Mouse (Mus musculus): ENCODE results near the gene Filip1l. TPM values are rescaled to one million over a fixed set of nuclear protein-coding genes. Genes with fewer than 3 reads are reported as not detected.

The Filip1l gene
- total RNA-seq, 2 experiments from 2014 or later = 3.5 to 5.1 TPM

Other genes starting within 250 kb of the Filip1l start
- 100 to 1,000 TPM; 104 to 110 TPM for gene Tomm70a, start 231.4 kb upstream of the Filip1l start, total RNA-seq (2021)
- gene Nit2, start 185.8 kb upstream of the Filip1l start, total RNA-seq (2021) = 10 to 100 TPM; 19.1 to 21.2 TPM
- 10 to 100 TPM; 40.1 to 40.9 TPM for gene Tbc1d23, start 121.6 kb upstream of the Filip1l start, total RNA-seq (2021)
- gene Tmem30c, start 60.2 kb upstream of the Filip1l start, total RNA-seq (2021) = under 1 TPM; 0.30 to 0.31 TPM

All from layer of hippocampus, postnatal 14 days (tissue).